Mouse (Mus musculus) intestine, postnatal 0 days (tissue): ENCODE results near the gene L3mbtl2. TPM values are rescaled to one million over a fixed set of nuclear protein-coding genes. Genes with fewer than 3 reads are reported as not detected.

Experiments
- ATAC-seq: fragments of 200-750 bp; cut with Nextera tagmentation; 2 replicates; pipeline ENCODE4 v1.8.0; 2017; ENCODE audit warnings: mild to moderate bottlenecking, moderate TSS enrichment, moderate library complexity
- H3K27ac ChIP-seq: fragments of 300-500 bp; sonication (generic); 2 replicates; pipeline ENCODE4 v1.5.1; 2014; ENCODE audit warnings: mild to moderate bottlenecking, low read depth, low read length, moderate library complexity
- H3K27me3 ChIP-seq: fragments of 300-500 bp; sonication (generic); replicated peaks from 2 replicates; pipeline ENCODE4 v1.6.1; 2014; ENCODE audit warnings: low read length, mixed read lengths; ENCODE audit not compliant: control insufficient read depth, insufficient read depth
- H3K36me3 ChIP-seq: fragments of 300-500 bp; sonication (generic); 2 replicates; pipeline ENCODE4 v1.6.1; 2014; ENCODE audit warnings: mild to moderate bottlenecking, moderate library complexity; ENCODE audit not compliant: control insufficient read depth, insufficient read depth
- H3K4me1 ChIP-seq: fragments of 300-500 bp; sonication (generic); replicated peaks from 2 replicates; pipeline ENCODE4 v1.6.1; 2014; ENCODE audit warnings: antibody characterized with exemption, low read length, mixed read lengths; ENCODE audit not compliant: control insufficient read depth, insufficient read depth
- H3K4me2 ChIP-seq: fragments of 300-500 bp; sonication (generic); replicated peaks from 2 replicates; pipeline ENCODE4 v1.6.1; 2014; ENCODE audit warnings: low read depth, mild to moderate bottlenecking, moderate library complexity
- H3K4me3 ChIP-seq: fragments of 300-500 bp; sonication (generic); 2 replicates; pipeline ENCODE4 v1.5.1; 2014; ENCODE audit warnings: low read depth, low read length
- H3K9ac ChIP-seq: fragments of 300-500 bp; sonication (generic); 2 replicates; pipeline ENCODE4 v1.6.1; 2014; ENCODE audit warnings: mild to moderate bottlenecking, low read depth, low read length
- H3K9me3 ChIP-seq: fragments of 300-500 bp; sonication (generic); 2 replicates; pipeline ENCODE4 v1.6.1; 2016; ENCODE audit warnings: mixed run types; ENCODE audit not compliant: control insufficient read depth
- CTCF ChIP-seq: sonication (generic); IDR thresholded peaks from 2 replicates; pipeline ENCODE4 v1.5.1; 2016; ENCODE audit warnings: low read depth, mild to moderate bottlenecking, control low read depth, antibody characterized with exemption, moderate library complexity
- WGBS: fragments of 180-500 bp; shearing (Covaris S2); extraction: QIAGEN DNeasy Blood & Tissue Kit; methylation state at CpG from one replicate; pipeline ENCODE4 v1.1.7; 2014; 5-methylcytosine and 5-hydroxymethylcytosine counted together
- polyA plus RNA-seq: library from polyadenylated mRNA; unstranded; fragments of >200 nt; fragmentation: Nextera tagmentation; extraction: Ambion mirVana; gene quantifications from 2 replicates; pipeline ENCODE4 v1.2.1, GENCODE M21; 2015

The L3mbtl2 gene
- polyA plus RNA-seq, 1 experiment from 2014 or later: 8.3 TPM

DNA sequence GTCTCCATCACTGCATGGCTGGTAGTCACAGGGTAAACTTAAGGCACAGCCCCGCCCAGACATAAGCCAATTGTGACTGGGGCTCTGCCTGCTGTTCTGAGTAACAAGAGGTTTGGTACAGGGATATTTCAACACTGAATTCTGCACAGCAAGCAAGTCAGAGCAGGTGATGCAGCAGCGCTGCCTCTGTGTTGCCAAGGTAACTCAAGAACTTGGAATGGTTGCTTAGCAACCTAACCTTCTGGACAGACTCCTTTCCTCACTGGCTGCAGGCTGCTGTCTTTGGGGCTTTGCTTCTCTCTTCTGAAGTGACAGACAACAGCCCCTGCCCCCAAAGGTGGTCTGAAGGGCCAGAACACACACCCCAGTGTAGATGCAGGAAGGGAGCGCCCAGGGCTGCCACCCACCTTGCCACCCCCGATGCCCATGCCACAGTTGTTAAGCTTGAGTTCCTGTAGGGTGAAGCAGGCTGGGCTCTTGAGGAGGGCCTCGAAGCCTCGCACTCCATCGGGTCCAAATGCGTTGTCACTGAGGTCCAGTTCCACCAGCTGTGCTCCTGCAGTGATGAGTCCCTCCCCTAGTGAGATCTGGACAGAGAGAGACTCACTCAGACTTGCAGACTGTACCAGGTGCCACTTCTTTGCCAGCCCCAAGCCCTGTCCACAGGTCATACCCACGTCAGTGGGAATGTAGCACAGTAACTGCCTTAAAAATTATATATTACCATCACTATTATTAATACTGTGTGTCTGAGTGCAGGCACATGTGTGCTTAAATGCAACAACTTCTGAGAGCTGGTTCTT lies 54.8 kb downstream of the L3mbtl2 start:
- H3K4me2 ChIP-seq: no peak overlapping the region
- H3K9ac ChIP-seq: no peak overlapping the region
- no peaks in the 10 kb centered on the region for H3K9me3 ChIP-seq
- no peak overlapping the region for H3K4me3 ChIP-seq
- no peak overlapping the region for H3K27ac ChIP-seq
- no peaks in the 10 kb centered on the region for H3K27me3 ChIP-seq
- ATAC-seq: no peak
- WGBS: 89% methylated on average over 9 of the region's 9 CpGs
- TF ChIP-seq CTCF: no peak
- H3K36me3 ChIP-seq: peaks cover 82% of the 10 kb centered on the region
- no peaks in the 10 kb centered on the region for H3K4me1 ChIP-seq

DNA sequence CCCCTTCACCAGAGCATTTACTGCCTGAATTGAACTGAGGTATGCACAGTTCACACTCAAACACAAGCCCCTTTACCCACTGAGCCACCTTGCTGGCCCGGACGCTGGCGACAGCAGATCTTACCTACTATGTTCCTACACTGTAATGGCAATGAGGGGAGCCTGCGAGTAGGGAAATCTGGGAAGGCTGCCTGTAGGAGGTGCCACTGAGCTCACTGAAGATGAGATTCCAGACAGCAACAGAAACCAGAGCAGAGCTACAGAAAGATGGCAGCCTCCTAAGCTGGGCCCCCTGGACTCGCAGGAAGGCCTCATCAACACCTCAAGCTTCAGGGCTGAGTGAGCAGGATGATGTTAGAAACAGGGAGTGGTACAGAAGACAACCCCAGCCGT lies 55.4 kb downstream of the L3mbtl2 start:
- H3K36me3 ChIP-seq: peaks cover 82% of the 10 kb centered on the region
- TF ChIP-seq CTCF: peak; percentile 23; the same call in 1 of the 2 replicates
- ATAC-seq: no peak
- no peak overlapping the region for H3K4me2 ChIP-seq
- no peaks in the 10 kb centered on the region for H3K9me3 ChIP-seq
- no peaks in the 10 kb centered on the region for H3K27me3 ChIP-seq
- no peaks in the 10 kb centered on the region for H3K4me1 ChIP-seq
- WGBS: 87% methylated on average over 6 of the region's 6 CpGs
- no peak overlapping the region for H3K27ac ChIP-seq
- H3K4me3 ChIP-seq: no peak overlapping the region
- no peak overlapping the region for H3K9ac ChIP-seq

DNA sequence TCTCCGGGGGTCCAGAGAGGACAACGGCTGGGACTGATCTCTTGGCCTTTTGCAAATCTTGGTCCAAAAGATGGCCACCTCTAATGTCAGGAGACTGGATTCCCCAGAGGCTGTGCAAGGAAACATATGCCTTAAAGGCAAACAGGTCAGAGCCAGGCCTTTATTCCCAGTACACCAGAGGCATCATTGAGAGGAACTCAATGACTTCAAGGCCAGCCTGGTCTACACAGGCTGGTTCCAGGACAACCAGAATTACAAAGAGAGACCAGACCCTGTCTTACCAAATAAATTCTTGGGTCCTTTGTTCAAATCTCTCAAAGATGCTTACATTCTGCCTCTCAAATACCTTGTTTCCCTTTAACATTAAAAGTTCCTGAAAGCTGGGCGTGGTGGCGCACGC lies 58.7 kb downstream of the L3mbtl2 start:
- Histone ChIP-seq H3K9ac (no peak overlapping the region), H3K36me3 (peaks cover 66% of the 10 kb centered on the region), H3K27ac (no peak overlapping the region), H3K4me1 (no peaks in the 10 kb centered on the region), H3K4me3 (no peak overlapping the region), H3K9me3 (no peaks in the 10 kb centered on the region), H3K27me3 (no peaks in the 10 kb centered on the region), H3K4me2 (no peak overlapping the region)
- 81% methylated on average over 5 of the region's 5 CpGs for WGBS
- TF ChIP-seq CTCF: no peak
- ATAC-seq: no peak

DNA sequence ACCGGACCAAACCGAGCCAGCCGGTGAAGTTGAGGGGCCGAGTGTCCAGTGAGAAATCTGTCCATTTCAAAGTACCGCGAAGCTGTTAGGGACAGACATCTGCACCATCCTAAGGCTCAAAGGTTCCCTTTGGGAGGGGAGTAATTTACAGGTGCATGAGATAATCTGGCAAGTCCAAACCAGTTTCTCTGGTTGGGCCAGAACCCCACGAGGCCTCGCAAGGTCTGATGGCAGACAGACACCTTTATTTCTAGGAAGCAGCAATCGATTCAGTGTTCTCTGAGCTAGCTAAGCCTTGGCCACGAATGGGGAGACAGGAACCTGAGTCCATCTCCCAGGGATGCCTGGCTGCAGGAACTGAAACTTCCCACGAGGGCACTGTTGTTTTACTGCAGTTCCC lies 60.0 kb downstream of the L3mbtl2 start:
- Histone ChIP-seq H3K4me1 (no peaks in the 10 kb centered on the region), H3K9me3 (no peaks in the 10 kb centered on the region), H3K36me3 (peaks cover 55% of the 10 kb centered on the region), H3K27ac (no peak overlapping the region), H3K27me3 (no peaks in the 10 kb centered on the region), H3K9ac (no peak overlapping the region), H3K4me3 (no peak overlapping the region), H3K4me2 (no peak overlapping the region)
- 42% methylated on average over 11 of the region's 11 CpGs for WGBS
- ATAC-seq: peak; percentile 85
- TF ChIP-seq CTCF: no peak

DNA sequence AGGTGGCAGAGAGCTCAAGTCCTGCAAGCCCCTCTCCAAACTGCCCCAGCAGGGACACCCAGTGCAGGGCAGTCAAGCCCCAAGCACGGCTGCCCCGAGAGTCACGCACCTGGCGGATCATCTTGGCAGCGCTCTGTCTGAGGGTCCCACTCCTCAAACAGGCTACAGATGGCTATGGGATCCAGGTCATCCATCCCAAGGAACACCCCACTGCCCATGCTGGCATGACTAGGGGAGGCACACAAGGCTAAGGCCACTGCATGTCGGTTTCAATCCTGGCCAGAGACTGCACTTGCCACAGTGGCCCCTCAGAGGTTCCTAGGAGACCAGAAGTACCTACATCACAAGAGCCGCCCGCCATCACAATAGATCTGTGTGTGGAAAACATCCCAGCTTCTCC lies 62.3 kb downstream of the L3mbtl2 start:
- WGBS: 94% methylated on average over 8 of the region's 8 CpGs
- no peaks in the 10 kb centered on the region for H3K27me3 ChIP-seq

DNA sequence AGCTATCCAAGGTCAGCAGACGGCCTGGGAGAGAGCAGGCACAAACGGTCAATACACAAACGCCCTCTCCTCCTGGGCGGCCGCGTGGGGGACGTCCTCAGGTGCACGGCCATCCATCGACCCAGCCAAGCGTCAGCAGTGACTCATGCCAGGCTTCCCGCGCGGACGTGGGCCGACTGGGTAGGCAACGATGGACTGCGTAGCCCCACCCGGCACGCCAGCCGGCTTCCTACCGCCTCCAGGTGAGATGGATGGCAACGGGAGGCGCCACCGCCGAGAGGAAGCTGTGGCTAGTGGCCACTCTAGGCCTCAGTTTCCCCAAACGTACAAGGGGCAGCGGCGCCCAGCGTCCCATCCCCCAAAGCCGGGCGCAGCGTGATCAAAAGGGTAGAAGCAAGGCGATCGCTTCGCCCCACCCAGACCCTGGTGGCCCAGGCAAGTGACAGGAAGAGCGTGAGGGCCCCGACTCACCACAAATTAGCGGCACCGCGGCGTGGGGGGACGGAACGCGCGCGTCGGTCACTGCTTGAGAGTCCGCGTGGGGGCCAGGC lies 65.6 kb downstream of the L3mbtl2 start:
- Histone ChIP-seq H3K27ac (peak overlapping the region; percentile 57), H3K9me3 (no peaks in the 10 kb centered on the region), H3K4me3 (peak overlapping the region; percentile 84), H3K4me1 (no peaks in the 10 kb centered on the region), H3K4me2 (peak overlapping the region; percentile 96), H3K36me3 (peaks cover 4% of the 10 kb centered on the region; the same call in 1 of the 2 replicates), H3K9ac (peak overlapping the region; percentile 69), H3K27me3 (no peaks in the 10 kb centered on the region)
- TF ChIP-seq CTCF: 0 out of 2 replicates have a peak, but pooled peaks have one; percentile 8
- ATAC-seq: peak; percentile 48
- WGBS: 0% methylated on average over 49 of the region's 49 CpGs

More for the DNA sequence above, 62.3 kb downstream of the L3mbtl2 start:
- Histone ChIP-seq H3K4me1 (no peaks in the 10 kb centered on the region), H3K4me3 (no peak overlapping the region), H3K9ac (no peak overlapping the region), H3K27ac (no peak overlapping the region), H3K9me3 (no peaks in the 10 kb centered on the region), H3K36me3 (peaks cover 33% of the 10 kb centered on the region), H3K4me2 (no peak overlapping the region)
- no peak for TF ChIP-seq CTCF
- ATAC-seq: no peak
